Mouse (Mus musculus) T-cell, adult 2 months (primary cell): ENCODE measurements around the gene Ccdc187.
A peak's percentile ranks its signal among the peaks of the same experiment; 100 is the strongest.

Source experiments
- DNase-seq: peaks from one replicate; pipeline ENCODE4 v3.0.0; 2022; ENCODE audit warnings: low spot score

The Ccdc187 gene

DNA sequence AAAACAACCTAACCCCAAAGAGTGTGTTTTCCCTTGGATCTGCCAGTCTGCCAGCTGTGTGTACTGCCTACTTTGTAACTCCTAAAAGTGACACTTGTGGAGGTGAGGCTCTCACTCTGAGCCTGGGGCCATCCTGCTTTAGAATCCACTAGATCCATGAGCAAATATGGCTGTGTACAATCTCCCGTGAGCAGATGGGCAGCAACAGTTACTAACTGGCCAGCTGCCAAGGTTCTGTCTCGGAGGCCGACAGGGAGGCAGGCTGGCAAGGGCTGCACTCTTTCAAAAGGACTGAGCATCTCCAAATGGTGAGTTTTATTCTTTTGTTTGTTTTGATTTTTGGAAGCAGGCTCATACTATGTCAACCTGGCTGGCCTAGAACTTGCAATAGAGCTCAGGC lies 79.8 kb downstream of the Ccdc187 start:
- no peak for DNase-seq

DNA sequence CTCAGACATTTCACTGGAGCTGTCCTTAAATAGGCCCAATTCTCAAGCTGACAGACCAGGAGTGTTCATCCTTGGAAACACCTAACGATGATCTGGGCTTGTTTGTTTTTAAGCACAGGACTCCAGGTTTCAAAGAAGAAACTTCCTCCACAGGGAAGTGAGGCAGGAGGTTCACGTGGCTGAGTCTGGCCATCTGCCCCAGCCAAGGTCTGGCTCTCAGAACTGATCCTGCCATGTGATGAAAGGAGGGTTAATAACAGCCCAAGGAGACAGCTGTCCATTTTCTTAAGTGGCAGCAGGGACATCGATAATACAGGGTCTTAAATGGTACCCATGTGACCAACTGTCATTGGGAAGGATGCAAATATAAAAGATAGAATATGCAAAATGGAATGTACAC lies 84.8 kb downstream of the Ccdc187 start:
- DNase-seq: no peak

DNA sequence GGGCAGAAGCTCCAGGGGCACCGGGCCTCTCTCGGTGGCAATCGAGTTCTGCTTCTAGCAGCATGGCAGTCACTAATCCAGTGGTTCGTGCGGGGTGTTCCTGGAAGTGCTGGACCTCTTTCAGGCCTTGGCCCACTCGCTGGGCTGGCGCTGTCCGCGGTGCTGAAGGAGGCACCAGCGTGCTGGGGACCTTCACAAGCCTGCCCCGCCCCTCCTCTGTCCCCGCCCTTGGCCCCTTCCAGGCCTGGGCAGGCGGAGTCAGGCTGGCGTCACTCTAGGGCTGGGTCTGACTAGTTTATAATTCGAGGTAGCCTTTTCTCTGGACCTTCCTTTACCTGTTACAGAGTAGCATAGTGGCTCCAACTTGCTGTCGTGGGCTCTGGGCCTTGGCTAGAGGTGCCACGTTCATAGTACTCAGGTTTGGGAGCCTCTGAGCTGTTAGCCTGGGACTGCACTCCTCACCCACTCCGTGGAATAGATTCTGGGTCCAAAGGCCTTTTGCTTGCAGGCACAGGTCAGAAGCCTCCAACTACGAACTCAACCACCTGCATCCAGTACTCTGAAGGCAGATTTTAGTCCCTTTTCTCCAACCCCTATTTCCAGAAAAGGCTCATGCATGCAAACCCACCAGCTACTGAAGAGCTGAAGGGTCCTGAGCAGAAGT lies 86.1 kb downstream of the Ccdc187 start, which contains the start of gene Lhx3:
TSS of gene Lhx3 (minus strand) at position 164 of the 664 bp plus-strand sequence.
- DNase-seq: peak; percentile 4

DNA sequence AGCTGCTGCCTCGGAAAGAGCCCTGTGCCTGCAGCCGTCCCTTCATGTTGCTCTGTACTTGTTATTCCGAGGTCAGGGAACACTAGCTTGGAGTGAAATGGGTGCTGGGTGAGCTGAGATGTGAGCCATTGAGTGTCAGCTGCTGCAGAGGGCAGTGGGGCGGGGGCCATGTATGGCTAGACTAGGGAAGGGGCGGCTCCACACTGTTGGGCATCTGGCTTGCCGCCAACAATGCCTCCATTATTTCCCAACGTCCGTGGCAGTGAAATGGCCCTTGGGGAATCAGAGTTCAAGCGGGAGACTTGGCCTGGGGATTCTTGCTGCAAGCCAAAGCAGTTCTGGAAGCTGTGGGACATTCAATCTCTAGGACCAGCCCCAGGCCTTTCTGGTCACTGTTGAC lies 86.8 kb downstream of the Ccdc187 start:
- DNase-seq: no peak

DNA sequence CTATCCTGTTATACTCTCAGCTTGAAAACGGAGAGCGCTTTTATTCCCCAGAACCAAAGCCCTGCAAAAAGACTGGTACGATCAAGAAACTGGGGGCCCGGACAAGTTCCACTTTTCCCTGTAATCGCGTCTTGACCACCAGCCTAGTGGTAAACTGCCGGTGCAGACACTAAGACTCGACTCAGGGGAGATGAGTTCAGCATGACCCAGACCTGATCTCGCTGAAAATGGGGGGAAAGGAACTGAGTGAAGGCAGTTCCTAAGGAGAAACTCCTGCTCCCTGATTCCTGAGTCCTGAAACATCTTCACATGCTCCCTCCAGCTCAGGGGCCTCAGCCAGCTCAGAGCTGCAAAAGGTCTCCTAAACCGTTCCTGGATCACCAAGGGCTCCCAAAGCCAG lies 88.6 kb downstream of the Ccdc187 start:
- DNase-seq: no peak

DNA sequence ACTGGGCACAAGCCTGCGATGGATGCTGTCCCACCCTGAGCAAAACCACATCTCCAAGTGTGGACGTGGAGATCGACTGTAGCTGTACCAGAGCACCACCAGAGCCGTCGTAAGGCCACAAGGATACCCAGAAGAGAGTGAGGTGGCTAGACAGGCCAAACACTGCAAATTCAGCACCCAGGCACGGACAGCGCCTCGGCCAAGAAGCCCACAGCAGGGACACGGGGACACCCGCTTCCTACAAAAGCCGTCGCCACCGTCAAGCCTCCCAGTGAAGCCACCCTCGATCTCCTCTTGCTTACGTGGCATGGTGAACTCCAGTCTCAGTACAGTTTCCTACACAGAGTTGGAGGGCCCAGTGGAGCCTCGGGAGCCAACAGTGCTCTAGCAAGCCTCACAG lies 89.2 kb downstream of the Ccdc187 start:
- DNase-seq: no peak

DNA sequence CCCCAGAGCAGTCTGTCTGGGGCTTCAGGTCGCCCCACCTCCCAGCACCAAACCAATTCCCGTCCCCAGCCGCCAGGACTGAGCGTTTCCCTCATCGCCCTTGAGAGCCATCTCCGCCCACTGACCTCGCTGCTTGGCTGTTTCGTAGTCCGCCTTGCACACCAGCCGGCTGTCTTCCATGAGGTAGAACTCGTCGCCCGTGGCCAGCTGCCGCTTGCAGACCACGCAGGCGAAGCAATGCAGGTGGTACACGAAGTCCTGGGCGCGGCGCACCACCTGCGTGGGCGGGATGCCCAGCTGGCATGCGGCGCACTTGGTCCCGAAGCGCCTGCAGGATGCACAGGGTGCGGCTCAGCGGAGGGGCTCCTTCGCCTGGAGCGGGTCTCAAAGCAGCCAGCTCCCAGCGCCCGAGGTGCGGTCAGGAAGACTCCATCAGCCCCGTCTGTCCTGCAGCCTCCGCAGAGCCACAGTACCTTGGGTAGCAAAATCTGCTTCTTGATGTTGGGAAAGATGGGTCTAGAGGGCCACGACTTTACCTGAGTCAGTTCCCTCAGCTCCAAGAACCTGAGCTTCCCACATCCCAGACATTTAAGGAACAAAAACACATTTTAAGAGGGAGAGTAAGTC lies 91.4 kb downstream of the Ccdc187 start:
- no peak for DNase-seq

DNA sequence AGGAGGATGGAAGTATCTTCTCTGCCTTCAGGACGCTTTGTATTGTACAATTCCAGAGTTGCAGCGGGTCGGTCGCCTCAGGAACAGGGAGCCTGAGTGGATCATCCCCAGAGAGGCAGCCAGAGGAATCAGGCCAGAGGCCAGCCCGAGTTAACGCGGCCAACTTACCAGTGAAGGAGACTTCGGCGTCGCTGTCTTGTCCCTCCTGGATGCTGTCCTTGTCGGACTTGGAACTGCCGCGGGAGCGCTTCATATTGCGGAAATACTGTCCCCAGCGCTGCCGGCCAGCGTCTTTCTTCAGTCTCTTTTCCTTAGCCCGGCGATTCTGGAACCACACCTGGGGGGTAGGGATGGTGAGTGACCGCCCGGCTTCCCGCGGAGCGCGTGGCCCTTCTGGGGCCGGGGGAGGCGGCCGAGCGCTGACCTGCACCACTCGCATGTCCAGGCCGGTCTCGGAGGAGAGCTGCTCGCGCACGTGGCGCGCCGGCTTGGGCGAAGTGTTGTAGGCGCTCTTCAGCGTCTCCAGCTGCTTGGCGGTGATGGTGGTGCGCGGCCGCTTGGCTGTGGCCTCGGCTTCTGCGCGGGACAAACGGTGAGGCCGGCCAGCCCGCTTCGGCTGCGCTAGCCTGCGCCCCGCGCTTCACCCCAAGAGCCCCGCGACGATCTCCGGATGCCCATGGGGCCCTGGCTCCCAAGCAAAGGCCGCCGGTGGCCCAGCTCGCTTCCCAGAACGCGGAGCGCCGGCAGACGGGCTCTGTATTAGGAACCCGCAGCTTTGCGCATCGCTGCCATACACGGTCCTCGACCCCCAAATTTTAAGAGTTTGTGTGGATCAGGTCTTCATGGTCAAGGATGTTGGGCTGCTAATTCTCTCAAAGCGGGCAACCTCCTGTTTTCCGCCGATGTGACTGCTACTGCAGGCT lies 92.2 kb downstream of the Ccdc187 start:
- DNase-seq: no peak

DNA sequence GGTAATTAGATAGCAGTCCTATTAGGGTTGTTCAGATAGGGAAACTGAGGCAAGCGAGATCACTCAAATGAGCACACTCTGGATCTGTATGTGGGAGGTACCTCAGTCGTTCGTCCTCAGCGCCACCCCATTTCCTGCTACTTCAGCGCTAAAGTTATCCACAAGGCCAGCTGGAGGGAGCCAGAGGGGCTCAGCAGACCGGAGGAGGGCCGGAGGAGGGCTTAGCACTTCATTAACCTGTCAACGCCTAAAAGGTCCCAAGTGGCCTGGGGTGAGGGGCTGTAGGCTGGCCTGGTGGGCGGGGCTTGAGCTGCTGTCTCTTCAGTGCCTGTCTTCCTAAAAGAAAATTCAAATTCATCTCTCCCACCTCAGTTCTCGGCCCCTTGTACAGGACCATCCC lies 95.9 kb downstream of the Ccdc187 start:
- no peak for DNase-seq

DNA sequence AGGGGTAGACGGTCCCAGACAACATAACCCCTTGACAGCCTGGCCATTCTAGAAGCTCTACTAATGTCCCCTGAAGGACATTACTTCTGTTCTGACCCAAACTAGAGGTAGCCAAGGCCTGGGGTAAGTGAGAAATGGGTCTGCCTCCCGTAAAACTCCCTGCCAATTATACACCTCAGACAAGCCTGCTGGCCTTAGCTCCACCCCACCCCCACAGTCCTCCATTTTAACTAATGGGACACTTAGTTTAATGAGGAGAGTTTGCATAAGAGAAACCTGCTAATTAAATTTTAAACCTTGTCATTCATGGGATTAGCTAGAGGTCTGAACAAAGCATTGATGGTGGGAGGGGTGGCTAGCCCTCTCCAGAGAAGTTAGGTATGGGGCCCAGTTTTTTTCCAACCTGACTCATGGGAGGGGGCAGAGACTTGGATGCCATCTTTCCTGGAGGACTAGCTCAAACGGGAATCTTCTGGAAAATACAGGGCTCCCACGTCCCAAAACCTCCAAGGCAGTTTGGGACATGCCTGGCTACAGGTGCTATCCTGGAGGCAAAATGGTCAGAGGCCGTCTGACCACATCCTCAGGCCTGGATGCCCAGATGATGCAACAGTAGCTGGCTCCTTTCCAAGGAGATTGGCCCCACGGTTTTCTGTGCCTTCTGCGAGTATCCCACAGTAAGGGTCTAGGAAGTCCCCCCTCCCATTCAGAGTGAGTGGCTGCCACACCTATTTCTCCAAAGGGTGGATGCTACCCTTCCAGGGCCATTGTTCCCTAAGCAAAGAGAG lies 99.6 kb downstream of the Ccdc187 start:
- DNase-seq: no peak
